Mouse (Mus musculus) G1E (cell line): ENCODE measurements around the gene Elane.

Experiments used
- CTCF ChIP-seq: IDR thresholded peaks from 2 replicates; pipeline ENCODE4 v1.5.1; 2012; ENCODE audit warnings: low read depth, low read length, inconsistent platforms, mixed read lengths
- POLR2AphosphoS5 ChIP-seq: IDR thresholded peaks from 2 replicates; pipeline ENCODE4 v1.6.1; 2012; ENCODE audit warnings: low read depth, low read length, inconsistent platforms; ENCODE audit not compliant: insufficient replicate concordance
- TAL1 ChIP-seq: conservative IDR thresholded peaks from 2 replicates; pipeline ENCODE4 v1.6.1; 2012; ENCODE audit warnings: low read depth, low read length, inconsistent platforms, mixed read lengths

GRCm38 (mm10) chr10:79857894-79858293 is 28.2 kb upstream of the Elane start:
- TF ChIP-seq TAL1, result no peak
- no peak for TF ChIP-seq CTCF
- no peak for TF ChIP-seq POLR2AphosphoS5
